In the genomic region with DNA sequence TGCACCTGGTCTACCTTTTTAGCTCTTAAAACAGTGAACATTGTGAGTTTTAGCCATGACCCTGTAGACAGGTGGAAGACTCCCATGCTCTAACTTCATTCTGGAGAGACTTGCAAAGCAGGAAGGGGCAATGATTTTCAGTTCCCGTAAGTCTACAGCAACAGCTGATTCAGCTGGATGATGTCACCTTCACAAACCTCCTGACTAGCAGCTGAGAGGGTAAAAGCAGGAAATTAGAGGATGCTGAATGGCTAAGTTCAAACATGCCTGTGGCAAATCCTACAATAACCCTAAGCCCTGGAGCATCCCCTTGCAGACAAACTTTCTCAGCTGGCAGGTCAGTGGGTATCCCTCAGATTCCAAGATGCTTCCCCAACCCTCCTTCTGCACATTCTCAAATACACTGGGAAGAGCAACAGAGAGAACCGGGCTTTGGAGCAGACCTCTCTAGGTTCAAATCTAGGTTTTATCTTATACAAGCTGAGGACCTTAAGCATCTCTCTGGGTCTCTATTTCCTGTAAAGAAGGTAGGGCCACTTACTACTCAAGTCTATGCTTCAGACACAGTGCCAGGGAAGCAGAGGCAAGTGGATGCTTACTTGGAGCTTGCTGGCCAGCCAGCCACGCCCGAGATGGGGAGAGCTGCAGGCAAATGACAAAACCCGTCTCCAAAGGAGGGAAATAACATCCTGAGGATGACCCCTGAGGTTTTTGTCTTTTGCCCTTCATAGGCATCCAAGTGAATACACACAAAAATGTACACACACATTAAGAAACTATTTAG, we compare ENCODE assay signal across 9 mouse cellular contexts. TPM values are rescaled to one million over a fixed set of nuclear protein-coding genes. Genes with fewer than 3 reads are reported as not detected.
DNase-seq lines count a peak whose midpoint lies in the region; ATAC-seq and TF ChIP-seq lines count a peak whose summit lies in the region.
"Had no signal": no experiment of that assay in that cellular context is flagged by ENCODE, and none has a peak within 500 bp of the region (broad histone marks: within the 10 kb centered on the region; RNA-seq: fewer than 3 reads in every experiment).

No protein-coding gene starts in this region.

- H3K9me3 ChIP-seq in ES-E14 (ENCODE audit: control insufficient read depth, insufficient read depth, low read depth, low read length): no peaks in the 10 kb centered on the region
- no peaks in the 10 kb centered on the region for H3K9me3 ChIP-seq in megakaryocyte, embryonic 14.5 days
- H3K9me3 ChIP-seq: heart, embryonic 15.5 days had no signal

- peak overlapping the region; percentile 67 for H3K27ac ChIP-seq in left cerebral cortex, adult 2 months
- H3K27ac ChIP-seq in ES-E14 (ENCODE audit: insufficient read depth, low read depth, low read length, poor library complexity, severe bottlenecking): peak overlapping the region; percentile 81
- H3K27ac ChIP-seq: heart, embryonic 15.5 days had no signal

- peak; percentile 55 for ATAC-seq in erythroid progenitor cell, adult 5-6 weeks (replicated peaks; ENCODE audit: low FRiP score, poor library complexity, severe bottlenecking)

- no peak overlapping the region for H3K4me3 ChIP-seq in left cerebral cortex, adult 2 months
- no peak overlapping the region for H3K4me3 ChIP-seq in ES-E14 (ENCODE audit: insufficient read depth in 1 of 2, low read depth in 1 of 2, low read length in 2 of 2, poor library complexity in 1 of 2, severe bottlenecking in 1 of 2)
- peak overlapping the region; percentile 35 for H3K4me3 ChIP-seq in megakaryocyte, embryonic 14.5 days (replicated peaks)
- H3K4me3 ChIP-seq: heart, embryonic 15.5 days had no signal

- no peaks in the 10 kb centered on the region; the same call in 1 of the 2 replicates for H3K36me3 ChIP-seq in ES-E14 (ENCODE audit: control insufficient read depth, insufficient read depth, low read length, poor library complexity, severe bottlenecking)
- peaks cover 94% of the 10 kb centered on the region for H3K36me3 ChIP-seq in megakaryocyte, embryonic 14.5 days (replicated peaks; ENCODE audit: low read length)
- H3K36me3 ChIP-seq: heart, embryonic 15.5 days had no signal

- no peak for TF ChIP-seq CTCF in left cerebral cortex, adult 2 months (IDR thresholded peaks at IDR 0.05)

- H3K27me3 ChIP-seq in megakaryocyte, embryonic 14.5 days (replicated peaks): no peaks in the 10 kb centered on the region
- H3K27me3 ChIP-seq: heart, embryonic 15.5 days had no signal

- H3K9ac ChIP-seq in ES-E14 (ENCODE audit: insufficient read depth, low read depth, low read length, poor library complexity, severe bottlenecking): no peak overlapping the region
- H3K9ac ChIP-seq: heart, embryonic 15.5 days had no signal

- in situ Hi-C loops in ES-E14 (cut with MboI; ENCODE audit: low sequenced_read_pairs in 2 of 2, unreplicated experiment in 2 of 2): no loop called here

- no peak for DNase-seq in left cerebral cortex, adult 2 months (ENCODE audit: extremely low spot score in 1 of 2, low spot score in 2 of 2)
- no peak for DNase-seq in left cerebral cortex, adult 9 months (ENCODE audit: low spot score in 2 of 2)
- no peak for DNase-seq in ES-E14 (ENCODE audit: low read depth, low spot score)
- DNase-seq in adrenal gland, adult 18-20 months (ENCODE audit: low spot score in 2 of 2): no peak
- DNase-seq in right cerebral cortex, postnatal 14 days: no peak
- DNase-seq in thymus, postnatal 10 days (ENCODE audit: low spot score in 2 of 2): no peak

- intact Hi-C loops in left cerebral cortex, adult 2 months (cut with DNase I): no loop called here

- H3K4me1 ChIP-seq in ES-E14 (ENCODE audit: control insufficient read depth in 2 of 2, insufficient read depth in 2 of 2, low read length in 2 of 2, poor library complexity in 1 of 2): peaks cover 9 to 28% of the 10 kb centered on the region in 2 experiments
- peaks cover 100% of the 10 kb centered on the region for H3K4me1 ChIP-seq in megakaryocyte, embryonic 14.5 days

TF ChIP-seq in ES-E14, 5 proteins besides CTCF, POLR2A, EP300 and RAD21:
- no peak for TF ChIP-seq ZNF384 (IDR thresholded peaks at IDR 0.05; ENCODE audit: low read depth, low read length)
- no peak for TF ChIP-seq HCFC1 (IDR thresholded peaks at IDR 0.05; ENCODE audit: borderline replicate concordance, insufficient read depth, low read length)
TF ChIP-seq in ES-E14: peak in this region for 0.

RNA-seq across cellular contexts. Expression of gene Bcl2l1, which starts 21.2 kb away (rescaled TPM):
- total RNA-seq in left cerebral cortex, adult 2 months (2021): 100 to 1,000 TPM; 133 to 135 TPM
- 24.9 and 34.9 TPM in 2 replicates for total RNA-seq in ES-E14 (2012; rRNA removed)
- 80.9 and 99.1 TPM in 2 replicates for total RNA-seq in erythroid progenitor cell, adult 5-6 weeks (2015; ENCODE audit: low replicate concordance)
- total RNA-seq in erythroid progenitor cell, adult 5-6 weeks (2017; ENCODE audit: low replicate concordance): 76.9 and 94.9 TPM in 2 replicates
- polyA plus RNA-seq in megakaryocyte, embryonic 14.5 days (2012; ENCODE audit: insufficient read depth, low replicate concordance): 498 and 1,222 TPM in 2 replicates
- 10 to 100 TPM; 63.6 to 73.5 TPM for total RNA-seq in adrenal gland, adult 18-20 months (2021)

RNA-seq across cellular contexts. Expression of gene Tpx2, which starts 37.4 kb away (rescaled TPM):
- total RNA-seq in left cerebral cortex, adult 2 months (2021): 1 to 10 TPM; 2.5 to 3.0 TPM
- 63.2 and 77.8 TPM in 2 replicates for total RNA-seq in ES-E14 (2012; rRNA removed)
- total RNA-seq in erythroid progenitor cell, adult 5-6 weeks (2015; ENCODE audit: low replicate concordance): 326 and 338 TPM in 2 replicates
- total RNA-seq in erythroid progenitor cell, adult 5-6 weeks (2017; ENCODE audit: low replicate concordance): 393 and 412 TPM in 2 replicates
- polyA plus RNA-seq in megakaryocyte, embryonic 14.5 days (2012; ENCODE audit: insufficient read depth, low replicate concordance): 1.1 and 10.4 TPM in 2 replicates
- 1 to 10 TPM; 1.2 to 2.3 TPM for total RNA-seq in adrenal gland, adult 18-20 months (2021)

RNA-seq across cellular contexts. Expression of gene Cox4i2, which starts 56.4 kb away (rescaled TPM):
- 1 to 10 TPM; 1.7 to 1.9 TPM for total RNA-seq in left cerebral cortex, adult 2 months (2021)
- 1.7 and 2.3 TPM in 2 replicates for total RNA-seq in ES-E14 (2012; rRNA removed)
- total RNA-seq in erythroid progenitor cell, adult 5-6 weeks (2015; ENCODE audit: low replicate concordance): 1.8 TPM in 1 of 2 replicates, not detected in the other
- not detected in 2 replicates for total RNA-seq in erythroid progenitor cell, adult 5-6 weeks (2017; ENCODE audit: low replicate concordance)
- polyA plus RNA-seq in megakaryocyte, embryonic 14.5 days (2012; ENCODE audit: insufficient read depth, low replicate concordance): 2.8 TPM in 1 of 2 replicates, not detected in the other
- 1 to 10 TPM; 2.5 to 3.8 TPM for total RNA-seq in adrenal gland, adult 18-20 months (2021)

Comparison
In these comparisons a context has a peak if more than half of its experiments do, and no peak if none do; other contexts are left out.
1. RNA of gene Tpx2, which starts 37.4 kb away (total RNA-seq): 326 to 412 TPM in erythroid progenitor cell, adult 5-6 weeks and 63.2 to 77.8 TPM in ES-E14; 2.5 to 3.0 TPM in left cerebral cortex, adult 2 months and 1.2 to 2.3 TPM in adrenal gland, adult 18-20 months; every median in the first group is over 10 times any median in the second.